Mouse (Mus musculus) hindbrain, embryonic 13.5 days (tissue): ENCODE measurements around the gene Sparc. TPM values are rescaled to one million over a fixed set of nuclear protein-coding genes. Genes with fewer than 3 reads are reported as not detected.

Source experiments
- ATAC-seq: fragments of 200-750 bp; cut with Nextera tagmentation; 2 replicates; pipeline ENCODE4 v1.8.0; 2017; ENCODE audit warnings: moderate TSS enrichment; ENCODE audit not compliant: low FRiP score
- H3K27ac ChIP-seq: fragments of 300-500 bp; sonication (generic); 2 replicates; pipeline ENCODE4 v1.5.1; 2015; ENCODE audit warnings: inconsistent platforms, mild to moderate bottlenecking, moderate library complexity
- H3K27me3 ChIP-seq: fragments of 300-500 bp; sonication (generic); 2 replicates; pipeline ENCODE4 v1.6.1; 2015; ENCODE audit warnings: mild to moderate bottlenecking, inconsistent platforms
- H3K36me3 ChIP-seq: fragments of 300-500 bp; sonication (generic); 2 replicates; pipeline ENCODE4 v1.6.1; 2015; ENCODE audit warnings: mild to moderate bottlenecking, inconsistent platforms
- H3K4me1 ChIP-seq: fragments of 300-500 bp; sonication (generic); replicated peaks from 2 replicates; pipeline ENCODE4 v1.6.1; 2015; ENCODE audit warnings: inconsistent platforms
- H3K4me2 ChIP-seq: fragments of 300-500 bp; sonication (generic); 2 replicates; pipeline ENCODE4 v1.6.1; 2015; ENCODE audit warnings: inconsistent platforms, mild to moderate bottlenecking, moderate library complexity
- H3K4me3 ChIP-seq: fragments of 300-500 bp; sonication (generic); 2 replicates; pipeline ENCODE4 v1.5.1; 2015; ENCODE audit warnings: mild to moderate bottlenecking, inconsistent platforms
- H3K9ac ChIP-seq: fragments of 300-500 bp; sonication (generic); 2 replicates; pipeline ENCODE4 v1.6.1; 2015; ENCODE audit warnings: mild to moderate bottlenecking, inconsistent platforms
- H3K9me3 ChIP-seq: fragments of 300-500 bp; sonication (generic); 2 replicates; pipeline ENCODE4 v1.6.1; 2016; ENCODE audit warnings: inconsistent platforms
- WGBS: fragments of 180-500 bp; shearing (Covaris S2); methylation state at CpG from one replicate; pipeline ENCODE4 v1.1.7; 2015; 5-methylcytosine and 5-hydroxymethylcytosine counted together
- polyA plus RNA-seq: library from polyadenylated mRNA; unstranded; fragments of >200 nt; fragmentation: Nextera tagmentation; extraction: Ambion mirVana; gene quantifications from 2 replicates; pipeline ENCODE4 v1.2.1, GENCODE M21; 2015

Sparc gene
- 579 and 581 TPM in 2 replicates for polyA plus RNA-seq

DNA sequence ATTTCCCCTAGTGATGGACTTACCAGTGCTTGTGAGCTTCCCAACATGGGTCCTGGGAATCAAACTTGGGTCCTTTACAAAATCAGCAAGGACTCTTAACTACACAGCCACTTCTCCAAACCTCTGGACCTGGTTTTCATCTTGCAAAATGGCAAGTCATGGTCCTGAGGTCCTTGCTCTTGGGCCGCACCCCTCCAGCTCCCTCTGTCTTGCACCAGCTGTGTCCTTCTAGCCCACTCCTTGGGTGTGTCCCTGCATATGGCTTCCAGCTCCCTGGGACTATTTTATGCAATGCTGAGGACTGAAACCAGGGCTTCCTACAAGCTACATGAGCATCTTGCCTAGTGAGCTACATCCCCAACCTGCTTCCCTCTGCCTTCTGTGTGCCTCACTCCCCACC, at the start of gene Sparc:
TSS of gene Sparc (minus strand) at position 206 of the 400 bp plus-strand sequence.
- Histone ChIP-seq H3K9me3 (no peaks in the 10 kb centered on the region), H3K4me1 (peaks cover 54% of the 10 kb centered on the region), H3K9ac (no peak within 1 kb of the TSS; the same call in 1 of the 2 replicates), H3K27ac (peak within 1 kb of the TSS; percentile 79), H3K27me3 (no peaks in the 10 kb centered on the region), H3K4me2 (no peak within 1 kb of the TSS), H3K36me3 (no peaks in the 10 kb centered on the region), H3K4me3 (no peak within 1 kb of the TSS)
- no peak for ATAC-seq
- 90% methylated on average over 1 of the region's 1 CpGs for WGBS

DNA sequence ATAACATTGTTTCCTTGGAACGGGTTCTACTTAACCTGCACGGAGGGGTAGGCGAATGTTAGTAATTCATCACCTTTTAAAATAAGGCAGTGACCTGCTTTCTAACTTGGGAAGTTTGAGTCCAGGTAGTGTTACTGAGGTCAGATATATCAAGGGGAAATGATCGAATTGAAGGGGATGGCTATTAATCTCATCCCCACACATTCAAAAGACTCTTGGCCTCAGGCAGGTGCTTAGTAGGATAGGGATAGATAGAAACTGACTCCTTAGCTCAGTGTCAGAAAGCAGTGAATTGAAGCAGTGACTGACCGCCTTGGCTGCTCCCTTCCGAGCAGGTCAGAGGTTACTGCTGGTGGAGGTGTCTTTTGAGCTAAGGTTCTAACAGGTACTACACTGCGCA, 48.5 kb upstream of the Sparc start:
- ATAC-seq: no peak
- WGBS: 94% methylated on average over 7 of the region's 7 CpGs

GRCm38 (mm10) chr11:55470761-55471160, 47.8 kb upstream of the Sparc start:
- no peak for ATAC-seq
- peaks cover 14% of the 10 kb centered on the region; the same call in 1 of the 2 replicates for H3K36me3 ChIP-seq
- H3K27ac ChIP-seq: no peak overlapping the region
- peak overlapping the region; percentile 93 for H3K4me3 ChIP-seq
- H3K4me2 ChIP-seq: peak overlapping the region; percentile 88
- H3K9me3 ChIP-seq: no peaks in the 10 kb centered on the region
- WGBS: 62% methylated on average over 8 of the region's 8 CpGs
- H3K4me1 ChIP-seq: peaks cover 32% of the 10 kb centered on the region
- peak overlapping the region; percentile 97 for H3K9ac ChIP-seq
- H3K27me3 ChIP-seq: no peaks in the 10 kb centered on the region

More for the DNA sequence above, 48.5 kb upstream of the Sparc start:
- peaks cover 35% of the 10 kb centered on the region for H3K4me1 ChIP-seq
- no peaks in the 10 kb centered on the region for H3K9me3 ChIP-seq
- no peaks in the 10 kb centered on the region for H3K27me3 ChIP-seq
- no peak overlapping the region for H3K9ac ChIP-seq
- peak overlapping the region; percentile 93; the same call in 1 of the 2 replicates for H3K4me3 ChIP-seq
- no peak overlapping the region for H3K27ac ChIP-seq
- H3K36me3 ChIP-seq: peaks cover 14% of the 10 kb centered on the region; the same call in 1 of the 2 replicates
- H3K4me2 ChIP-seq: peak overlapping the region; percentile 88

DNA sequence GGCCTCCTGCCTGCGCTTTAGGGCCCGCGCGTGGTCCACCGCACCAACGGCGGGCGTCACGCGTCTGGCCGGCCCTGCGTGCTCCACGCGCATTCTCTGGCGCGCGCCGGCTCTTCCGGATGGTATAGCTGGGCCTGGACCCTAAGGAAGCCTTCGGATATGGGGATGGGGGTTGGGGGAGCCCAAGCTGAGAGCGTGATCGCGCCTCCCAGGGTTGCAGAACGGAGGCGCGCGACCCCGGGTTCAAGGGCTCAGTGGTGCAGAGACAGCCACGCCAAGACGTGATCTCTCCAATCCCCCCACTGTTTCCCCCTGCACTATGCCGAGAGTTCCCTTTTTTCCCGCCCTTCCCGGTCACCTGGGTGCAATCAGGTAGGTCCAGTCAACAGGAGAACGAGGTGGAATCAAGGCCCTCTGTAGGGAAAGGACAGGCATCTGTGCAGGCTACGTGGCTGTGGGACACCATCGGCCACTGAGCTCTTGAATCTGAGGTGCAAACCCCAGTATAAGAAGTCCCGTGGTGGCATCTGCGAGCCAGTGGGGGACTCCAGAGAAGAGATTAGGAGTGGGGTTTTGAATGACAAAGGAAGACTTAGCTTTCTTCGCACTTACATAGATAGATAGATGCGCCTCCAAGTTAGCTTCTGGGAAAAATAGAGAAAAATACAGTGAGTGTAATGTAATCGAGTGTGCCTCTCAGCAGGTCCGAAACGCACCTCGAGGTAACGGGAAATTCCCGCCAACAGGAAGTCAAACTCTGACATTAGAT, 47.1 kb upstream of the Sparc start:
- Histone ChIP-seq H3K36me3 (peaks cover 14% of the 10 kb centered on the region; the same call in 1 of the 2 replicates), H3K9ac (peak overlapping the region; percentile 97), H3K9me3 (no peaks in the 10 kb centered on the region), H3K4me3 (peak overlapping the region; percentile 93), H3K27ac (peak overlapping the region; percentile 93), H3K27me3 (no peaks in the 10 kb centered on the region), H3K4me2 (peak overlapping the region; percentile 88), H3K4me1 (peaks cover 31% of the 10 kb centered on the region)
- under 1% methylated on average over 46 of the region's 46 CpGs for WGBS
- ATAC-seq: peak; percentile 43

DNA sequence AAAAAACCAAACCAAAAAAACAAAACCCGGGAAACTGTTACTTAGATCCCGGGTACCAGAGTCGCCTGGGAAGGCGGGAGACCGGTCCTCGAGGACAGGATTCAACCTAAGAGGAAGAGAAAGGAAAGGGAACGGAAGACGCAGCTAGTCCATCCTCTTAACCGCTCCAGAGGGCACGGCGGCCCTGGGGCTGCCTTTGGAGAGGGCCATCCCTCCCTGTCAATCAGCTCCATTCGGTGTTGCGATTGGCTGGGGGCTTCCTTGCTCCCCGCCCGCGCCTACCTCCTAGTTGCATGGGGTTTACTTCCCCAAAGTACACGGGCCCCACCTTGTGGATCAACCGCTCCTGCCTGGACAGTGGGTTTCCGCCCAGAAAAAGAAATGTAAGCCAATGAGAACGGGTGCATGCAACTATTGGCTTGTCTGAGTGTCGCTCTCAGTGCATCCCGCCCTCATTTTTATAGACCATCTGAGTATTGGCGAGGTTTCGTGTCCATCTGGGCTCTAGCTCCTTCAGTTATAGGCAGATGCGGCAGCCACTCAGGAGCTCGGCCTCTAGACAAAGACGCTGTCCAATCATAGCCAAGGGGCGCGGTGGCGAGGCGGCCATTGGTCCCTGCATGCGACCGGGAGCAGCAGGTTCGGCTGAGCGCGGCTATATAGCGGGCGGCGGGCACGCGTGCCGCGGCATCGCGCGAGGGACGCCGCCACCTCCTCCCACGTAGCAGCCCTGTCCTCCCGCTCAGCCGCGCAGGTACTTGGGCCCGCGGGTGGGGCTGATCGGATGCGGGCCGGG, 46.3 kb upstream of the Sparc start, which contains the start of gene G3bp1:
TSS of gene G3bp1 (plus strand) at position 638 of the 796 bp plus-strand sequence.
- Histone ChIP-seq H3K36me3 (peaks cover 14% of the 10 kb centered on the region; the same call in 1 of the 2 replicates), H3K27ac (peak within 1 kb of the TSS; percentile 93), H3K27me3 (no peaks in the 10 kb centered on the region), H3K9me3 (no peaks in the 10 kb centered on the region), H3K4me3 (peak within 1 kb of the TSS; percentile 93), H3K4me2 (peak within 1 kb of the TSS; percentile 88), H3K9ac (peak within 1 kb of the TSS; percentile 97), H3K4me1 (peaks cover 29% of the 10 kb centered on the region)
- WGBS: under 1% methylated on average over 57 of the region's 57 CpGs
- ATAC-seq: peak; percentile 99

- peak overlapping the region; percentile 92 for H3K27ac ChIP-seq
- ATAC-seq: peak; percentile 7; the same call in 1 of the 2 replicates
- peaks cover 9% of the 10 kb centered on the region; the same call in 1 of the 2 replicates for H3K36me3 ChIP-seq
- H3K9me3 ChIP-seq: no peaks in the 10 kb centered on the region
- peak overlapping the region; percentile 45 for H3K4me3 ChIP-seq
- H3K4me1 ChIP-seq: peaks cover 26% of the 10 kb centered on the region
- 3% methylated on average over 17 of the region's 17 CpGs for WGBS
- H3K27me3 ChIP-seq: no peaks in the 10 kb centered on the region
- H3K4me2 ChIP-seq: peak overlapping the region; percentile 82
- H3K9ac ChIP-seq: peak overlapping the region; percentile 76
Measured at GRCm38 (mm10) chr11:55468611-55469047, 45.6 kb upstream of the Sparc start.

DNA sequence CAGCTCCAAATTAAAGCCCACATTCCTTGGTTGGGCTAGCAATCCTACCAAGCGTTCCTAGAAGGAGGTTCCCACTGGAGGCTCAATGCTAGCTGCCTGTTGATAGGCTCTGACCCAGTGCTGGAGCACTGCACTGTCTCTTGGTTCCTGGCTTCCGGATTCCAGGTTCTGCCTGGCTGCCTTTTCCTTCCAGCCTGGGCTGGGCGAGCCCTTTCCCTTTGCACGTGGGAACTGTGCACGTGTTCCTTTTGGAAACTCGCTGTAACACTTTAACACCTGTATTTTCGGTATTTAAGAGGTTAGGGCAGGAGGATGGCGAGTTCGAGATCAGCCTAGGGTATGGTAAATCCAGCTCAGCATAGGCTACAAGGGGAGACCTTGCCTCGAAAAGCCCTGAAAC, 45.0 kb upstream of the Sparc start:
- H3K9ac ChIP-seq: peak overlapping the region; percentile 76
- H3K9me3 ChIP-seq: no peaks in the 10 kb centered on the region
- no peak for ATAC-seq
- peak overlapping the region; percentile 45 for H3K4me3 ChIP-seq
- H3K27ac ChIP-seq: peak overlapping the region; percentile 92
- 75% methylated on average over 10 of the region's 10 CpGs for WGBS
- peak overlapping the region; percentile 82 for H3K4me2 ChIP-seq
- H3K36me3 ChIP-seq: peaks cover 7% of the 10 kb centered on the region; the same call in 1 of the 2 replicates
- H3K27me3 ChIP-seq: no peaks in the 10 kb centered on the region
- H3K4me1 ChIP-seq: peaks cover 23% of the 10 kb centered on the region

DNA sequence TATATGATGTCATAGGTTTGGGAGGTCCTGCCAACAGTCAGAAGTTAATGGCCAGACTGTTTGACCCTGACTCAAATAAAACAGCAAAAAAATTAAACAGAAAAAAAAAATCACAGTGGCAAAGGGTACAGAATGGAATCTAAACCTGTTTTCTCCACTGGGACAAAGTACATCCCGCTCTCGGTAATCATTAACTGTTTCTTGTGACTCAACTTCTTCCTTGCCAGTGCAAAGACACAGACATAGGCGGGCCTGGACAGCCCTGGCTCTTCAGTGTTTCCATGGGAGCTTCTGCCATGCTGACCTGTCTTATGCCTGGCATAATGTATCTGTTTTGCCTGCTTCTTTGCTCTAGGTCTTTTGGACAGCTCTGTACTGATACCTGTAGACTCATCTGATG, 42.2 kb upstream of the Sparc start:
- peaks cover 18% of the 10 kb centered on the region for H3K4me1 ChIP-seq
- no peak overlapping the region for H3K4me2 ChIP-seq
- H3K9me3 ChIP-seq: no peaks in the 10 kb centered on the region
- no peak for ATAC-seq
- no peak overlapping the region for H3K27ac ChIP-seq
- WGBS: 85% methylated on average over 3 of the region's 3 CpGs
- H3K9ac ChIP-seq: no peak overlapping the region
- no peaks in the 10 kb centered on the region for H3K36me3 ChIP-seq
- H3K4me3 ChIP-seq: no peak overlapping the region
- no peaks in the 10 kb centered on the region for H3K27me3 ChIP-seq

DNA sequence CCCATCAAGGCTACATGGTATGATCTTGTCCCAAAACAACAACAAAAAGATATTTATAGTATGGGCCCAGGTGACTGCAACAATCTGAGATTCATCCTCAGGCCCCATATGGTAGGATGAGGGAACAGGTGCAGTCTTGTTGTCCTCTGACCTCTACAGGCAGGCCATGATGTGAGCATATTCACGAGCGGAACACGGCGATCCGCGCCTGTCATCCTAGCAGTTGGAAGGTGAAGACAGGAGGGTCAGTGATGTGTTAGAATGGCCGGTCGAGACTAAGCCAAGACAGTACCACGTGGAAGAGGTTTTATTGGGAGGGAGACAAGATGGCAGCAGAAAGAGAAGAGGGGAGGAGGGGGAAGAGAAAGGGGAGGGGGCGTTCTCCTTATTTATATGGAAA, 41.7 kb upstream of the Sparc start:
- no peak for ATAC-seq
- Histone ChIP-seq H3K4me2 (no peak overlapping the region), H3K27me3 (no peaks in the 10 kb centered on the region), H3K9ac (no peak overlapping the region), H3K36me3 (no peaks in the 10 kb centered on the region), H3K27ac (no peak overlapping the region), H3K9me3 (no peaks in the 10 kb centered on the region), H3K4me3 (no peak overlapping the region), H3K4me1 (peaks cover 22% of the 10 kb centered on the region)
- 86% methylated on average over 10 of the region's 10 CpGs for WGBS

GRCm38 (mm10) chr11:55462149-55462548, 39.2 kb upstream of the Sparc start:
- Histone ChIP-seq H3K36me3 (no peaks in the 10 kb centered on the region), H3K9ac (no peak overlapping the region), H3K27me3 (no peaks in the 10 kb centered on the region), H3K9me3 (no peaks in the 10 kb centered on the region), H3K4me1 (peaks cover 29% of the 10 kb centered on the region), H3K4me2 (no peak overlapping the region), H3K4me3 (no peak overlapping the region), H3K27ac (no peak overlapping the region)
- WGBS: 95% methylated on average over 9 of the region's 9 CpGs
- no peak for ATAC-seq

GRCm38 (mm10) chr11:55461019-55461645, 38.1 kb upstream of the Sparc start, which contains the start of gene Atox1:
TSS of gene Atox1 (minus strand) at chr11:55461239.
- H3K27ac ChIP-seq: peak within 1 kb of the TSS; percentile 81
- peak within 1 kb of the TSS; percentile 91 for H3K4me2 ChIP-seq
- H3K9me3 ChIP-seq: no peaks in the 10 kb centered on the region
- peak within 1 kb of the TSS; percentile 74 for H3K4me3 ChIP-seq
- H3K4me1 ChIP-seq: peaks cover 34% of the 10 kb centered on the region
- peak; percentile 97 for ATAC-seq
- no peaks in the 10 kb centered on the region for H3K36me3 ChIP-seq
- under 1% methylated on average over 36 of the region's 36 CpGs for WGBS
- H3K27me3 ChIP-seq: no peaks in the 10 kb centered on the region
- peak within 1 kb of the TSS; percentile 77 for H3K9ac ChIP-seq
